Mouse (Mus musculus): ENCODE measurements around the gene Tmem59l. TPM values are rescaled to one million over a fixed set of nuclear protein-coding genes. Genes with fewer than 3 reads are reported as not detected.

The Tmem59l gene
- polyA plus RNA-seq, 1 experiment from 2014 or later = 19.5 TPM

- no peaks in the 10 kb centered on the region; the same call in 1 of the 2 replicates for H3K9me3 ChIP-seq
- H3K4me3 ChIP-seq = no peak overlapping the region
- H3K4me1 ChIP-seq = peaks cover 30% of the 10 kb centered on the region
- no peak for DNase-seq (ENCODE audit: extremely low spot score, low spot score)
- no peaks in the 10 kb centered on the region for H3K27me3 ChIP-seq (ENCODE audit: poor library complexity, severe bottlenecking)
- 91% methylated on average over 16 of the region's 16 CpGs for WGBS
- no peak overlapping the region for H3K27ac ChIP-seq
- H3K36me3 ChIP-seq (replicated peaks) = peaks cover 23% of the 10 kb centered on the region
These were observed 25.2 kb downstream of the Tmem59l start for GRCm38 (mm10) chr8:70461765-70462515.

- Histone ChIP-seq H3K36me3 (replicated peaks) (peaks cover 13% of the 10 kb centered on the region; the same call in 1 of the 2 replicates), H3K4me3 (no peak overlapping the region), H3K4me1 (peaks cover 20% of the 10 kb centered on the region; the same call in 1 of the 2 replicates), H3K27me3 (ENCODE audit: poor library complexity, severe bottlenecking) (no peaks in the 10 kb centered on the region), H3K27ac (no peak overlapping the region), H3K9me3 (no peaks in the 10 kb centered on the region; the same call in 1 of the 2 replicates)
- 91% methylated on average over 9 of the region's 9 CpGs for WGBS
- no peak for DNase-seq (ENCODE audit: extremely low spot score, low spot score)
These were observed 26.6 kb downstream of the Tmem59l start for GRCm38 (mm10) chr8:70460606-70461005.

GRCm38 (mm10) chr8:70460199-70460598 lies 27.0 kb downstream of the Tmem59l start:
- Histone ChIP-seq H3K27ac (no peak overlapping the region), H3K9me3 (no peaks in the 10 kb centered on the region; the same call in 1 of the 2 replicates), H3K4me1 (peaks cover 20% of the 10 kb centered on the region; the same call in 1 of the 2 replicates), H3K4me3 (no peak overlapping the region), H3K27me3 (ENCODE audit: poor library complexity, severe bottlenecking) (no peaks in the 10 kb centered on the region), H3K36me3 (replicated peaks) (peaks cover 13% of the 10 kb centered on the region; the same call in 1 of the 2 replicates)
- 90% methylated on average over 5 of the region's 5 CpGs for WGBS
- no peak for DNase-seq (ENCODE audit: extremely low spot score, low spot score)

- H3K4me1 ChIP-seq = peaks cover 20% of the 10 kb centered on the region; the same call in 1 of the 2 replicates
- no peak for DNase-seq (ENCODE audit: extremely low spot score, low spot score)
- H3K27ac ChIP-seq = no peak overlapping the region
- peaks cover 13% of the 10 kb centered on the region; the same call in 1 of the 2 replicates for H3K36me3 ChIP-seq (replicated peaks)
- H3K4me3 ChIP-seq = no peak overlapping the region
- WGBS = 91% methylated on average over 2 of the region's 2 CpGs
- no peaks in the 10 kb centered on the region; the same call in 1 of the 2 replicates for H3K9me3 ChIP-seq
- no peaks in the 10 kb centered on the region for H3K27me3 ChIP-seq (ENCODE audit: poor library complexity, severe bottlenecking)
These were observed 27.5 kb downstream of the Tmem59l start for GRCm38 (mm10) chr8:70459636-70460035.

GRCm38 (mm10) chr8:70458462-70458861 lies 28.7 kb downstream of the Tmem59l start:
- WGBS = 90% methylated on average over 3 of the region's 3 CpGs
- peaks cover 4% of the 10 kb centered on the region for H3K27me3 ChIP-seq (ENCODE audit: poor library complexity, severe bottlenecking)
- no peaks in the 10 kb centered on the region; the same call in 1 of the 2 replicates for H3K9me3 ChIP-seq

GRCm38 (mm10) chr8:70457882-70458281 lies 29.3 kb downstream of the Tmem59l start:
- H3K27me3 ChIP-seq (ENCODE audit: poor library complexity, severe bottlenecking) = peaks cover 10% of the 10 kb centered on the region
- no peaks in the 10 kb centered on the region; the same call in 1 of the 2 replicates for H3K9me3 ChIP-seq
- no peak for DNase-seq (ENCODE audit: extremely low spot score, low spot score)
- H3K27ac ChIP-seq = no peak overlapping the region
- 89% methylated on average over 6 of the region's 6 CpGs for WGBS
- H3K36me3 ChIP-seq (replicated peaks) = peaks cover 14% of the 10 kb centered on the region
- no peak overlapping the region for H3K4me3 ChIP-seq
- peaks cover 17% of the 10 kb centered on the region; the same call in 1 of the 2 replicates for H3K4me1 ChIP-seq

More at GRCm38 (mm10) chr8:70458462-70458861, 28.7 kb downstream of the Tmem59l start:
- DNase-seq (ENCODE audit: extremely low spot score, low spot score) = no peak
- Histone ChIP-seq H3K4me3 (no peak overlapping the region), H3K36me3 (replicated peaks) (peaks cover 13% of the 10 kb centered on the region; the same call in 1 of the 2 replicates), H3K27ac (no peak overlapping the region), H3K4me1 (peaks cover 16% of the 10 kb centered on the region; the same call in 1 of the 2 replicates)

GRCm38 (mm10) chr8:70456996-70457395 lies 30.2 kb downstream of the Tmem59l start:
- H3K36me3 ChIP-seq (replicated peaks) = peaks cover 23% of the 10 kb centered on the region
- peaks cover 19% of the 10 kb centered on the region for H3K27me3 ChIP-seq (ENCODE audit: poor library complexity, severe bottlenecking)
- no peaks in the 10 kb centered on the region; the same call in 1 of the 2 replicates for H3K9me3 ChIP-seq
- H3K4me1 ChIP-seq = peaks cover 20% of the 10 kb centered on the region; the same call in 1 of the 2 replicates
- WGBS = 96% methylated on average over 1 of the region's 1 CpGs
- H3K27ac ChIP-seq = no peak overlapping the region
- no peak overlapping the region for H3K4me3 ChIP-seq
- DNase-seq (ENCODE audit: extremely low spot score, low spot score) = no peak

- no peak for DNase-seq (ENCODE audit: extremely low spot score, low spot score)
- Histone ChIP-seq H3K27me3 (ENCODE audit: poor library complexity, severe bottlenecking) (peaks cover 33% of the 10 kb centered on the region), H3K36me3 (replicated peaks) (peaks cover 36% of the 10 kb centered on the region), H3K4me1 (peaks cover 23% of the 10 kb centered on the region), H3K4me3 (no peak overlapping the region), H3K9me3 (no peaks in the 10 kb centered on the region; the same call in 1 of the 2 replicates), H3K27ac (0 out of 2 replicates have a peak overlapping the region, but pooled peaks have one; percentile 26)
- WGBS = 95% methylated on average over 5 of the region's 5 CpGs
These were observed 33.3 kb downstream of the Tmem59l start for GRCm38 (mm10) chr8:70453852-70454251.

GRCm38 (mm10) chr8:70452196-70452966 lies 34.8 kb downstream of the Tmem59l start:
- Histone ChIP-seq H3K27ac (no peak overlapping the region), H3K4me1 (peaks cover 33% of the 10 kb centered on the region), H3K36me3 (replicated peaks) (peaks cover 36% of the 10 kb centered on the region), H3K27me3 (ENCODE audit: poor library complexity, severe bottlenecking) (peaks cover 33% of the 10 kb centered on the region), H3K4me3 (no peak overlapping the region), H3K9me3 (no peaks in the 10 kb centered on the region; the same call in 1 of the 2 replicates)
- WGBS = 62% methylated on average over 52 of the region's 52 CpGs
- no peak for DNase-seq (ENCODE audit: extremely low spot score, low spot score)

GRCm38 (mm10) chr8:70447639-70448420 lies 39.3 kb downstream of the Tmem59l start:
- no peak overlapping the region for H3K4me3 ChIP-seq
- 80% methylated on average over 19 of the region's 19 CpGs for WGBS
- no peak overlapping the region for H3K27ac ChIP-seq
- peaks cover 22% of the 10 kb centered on the region for H3K27me3 ChIP-seq (ENCODE audit: poor library complexity, severe bottlenecking)
- H3K9me3 ChIP-seq = no peaks in the 10 kb centered on the region; the same call in 1 of the 2 replicates
- peaks cover 29% of the 10 kb centered on the region for H3K4me1 ChIP-seq
- H3K36me3 ChIP-seq (replicated peaks) = peaks cover 34% of the 10 kb centered on the region
- no peak for DNase-seq (ENCODE audit: extremely low spot score, low spot score)

- H3K27me3 ChIP-seq (ENCODE audit: poor library complexity, severe bottlenecking) = peaks cover 4% of the 10 kb centered on the region; the same call in 1 of the 2 replicates
- no peak overlapping the region for H3K4me3 ChIP-seq
- peaks cover 25% of the 10 kb centered on the region for H3K4me1 ChIP-seq
- no peaks in the 10 kb centered on the region for H3K9me3 ChIP-seq
- H3K36me3 ChIP-seq (replicated peaks) = peaks cover 16% of the 10 kb centered on the region
- no peak for DNase-seq (ENCODE audit: extremely low spot score, low spot score)
- 67% methylated on average over 1 of the region's 1 CpGs for WGBS
- no peak overlapping the region for H3K27ac ChIP-seq
These were observed 41.2 kb downstream of the Tmem59l start for GRCm38 (mm10) chr8:70445988-70446387.

- H3K27me3 ChIP-seq (ENCODE audit: poor library complexity, severe bottlenecking) = no peaks in the 10 kb centered on the region
- WGBS = 86% methylated on average over 4 of the region's 4 CpGs
- H3K9me3 ChIP-seq = no peaks in the 10 kb centered on the region
- peaks cover 24% of the 10 kb centered on the region for H3K4me1 ChIP-seq
- H3K27ac ChIP-seq = no peak overlapping the region
- no peaks in the 10 kb centered on the region for H3K36me3 ChIP-seq (replicated peaks)
- DNase-seq (ENCODE audit: extremely low spot score, low spot score) = no peak
- no peak overlapping the region for H3K4me3 ChIP-seq
These were observed 43.8 kb downstream of the Tmem59l start for GRCm38 (mm10) chr8:70443326-70443725.
